Mouse (Mus musculus) 416B (cell line): ENCODE results near the gene Stra6l.

ENCODE experiments used
- DNase-seq: peaks from one replicate; pipeline ENCODE4 v3.0.0; 2011; ENCODE audit warnings: low read depth

Stra6l gene

DNA sequence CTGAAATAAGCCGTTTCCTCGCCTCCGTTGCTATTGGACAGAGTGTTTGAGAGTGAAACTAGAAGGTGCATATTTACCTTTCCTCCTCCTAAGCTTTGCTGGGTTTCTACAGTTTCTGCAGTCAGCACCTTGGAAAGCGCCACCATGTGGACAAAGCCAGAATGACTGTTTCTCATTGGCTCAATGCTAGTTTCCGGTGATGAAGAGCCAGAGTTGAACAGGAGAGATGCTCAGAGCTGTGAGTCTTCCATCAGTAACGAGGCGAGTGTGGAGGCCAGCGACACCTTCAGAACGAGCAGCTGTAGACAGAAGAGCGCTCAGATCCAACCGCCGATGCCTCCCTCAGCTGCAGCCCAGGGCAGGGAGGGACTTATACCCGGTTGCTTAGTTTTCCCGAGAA, 4.1 kb upstream of the Stra6l start:
- DNase-seq: peak; percentile 23

DNA sequence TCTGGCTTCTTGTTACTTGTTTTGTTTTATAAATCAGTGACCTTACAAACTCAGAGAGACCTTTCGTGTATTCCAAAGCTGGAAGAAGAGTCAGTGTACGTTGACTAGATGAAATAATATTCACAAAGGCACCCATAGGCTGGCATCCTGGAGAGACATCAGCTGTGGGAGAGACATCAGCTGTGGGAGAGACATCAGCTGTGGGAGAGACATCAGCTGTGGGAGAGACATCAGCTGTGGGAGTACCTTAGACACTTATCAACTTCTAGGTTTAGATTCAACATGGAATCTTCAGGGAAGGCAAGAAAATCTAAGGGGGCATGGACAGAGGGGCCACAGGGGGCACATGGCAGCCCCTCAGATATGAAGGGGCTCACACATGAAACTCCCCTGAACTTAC, 2.2 kb upstream of the Stra6l start:
- DNase-seq: no peak

DNA sequence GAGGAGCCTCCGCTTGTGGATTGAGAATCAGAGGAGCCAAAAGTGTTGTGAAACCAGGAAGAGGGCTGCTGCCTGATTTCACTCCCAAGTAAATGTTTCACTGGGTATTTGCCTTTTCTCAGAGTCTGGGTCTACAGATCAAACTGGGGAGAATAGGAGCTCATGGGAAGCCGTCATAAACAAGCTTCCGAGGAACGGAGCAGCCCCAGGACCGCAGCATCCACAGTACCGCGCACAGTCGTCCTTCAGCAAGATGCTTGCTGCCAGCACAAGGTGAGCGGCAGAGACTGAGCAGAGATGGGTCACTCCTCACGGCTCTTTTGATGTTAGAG, 327 bp downstream of the Stra6l start:
- DNase-seq: no peak

DNA sequence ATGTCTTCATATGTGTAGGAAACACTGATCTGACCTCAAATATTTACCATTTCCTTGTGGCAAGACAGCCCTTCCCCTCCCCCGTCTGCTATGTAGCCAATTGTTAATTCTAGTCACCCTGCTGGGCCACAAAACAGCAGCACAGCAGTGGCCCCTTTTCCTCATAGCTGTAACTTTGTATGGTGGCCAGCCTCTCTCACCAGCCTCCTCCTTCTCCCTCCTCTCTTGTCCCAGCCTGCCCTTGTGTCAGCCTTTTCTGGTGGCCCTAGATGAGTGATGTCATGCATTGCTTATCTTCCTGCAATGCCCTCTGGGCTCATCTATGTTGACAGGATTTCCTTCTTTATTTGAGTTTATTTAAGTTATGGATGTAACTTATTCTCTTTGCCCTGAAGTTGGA, 955 bp downstream of the Stra6l start:
- no peak for DNase-seq

DNA sequence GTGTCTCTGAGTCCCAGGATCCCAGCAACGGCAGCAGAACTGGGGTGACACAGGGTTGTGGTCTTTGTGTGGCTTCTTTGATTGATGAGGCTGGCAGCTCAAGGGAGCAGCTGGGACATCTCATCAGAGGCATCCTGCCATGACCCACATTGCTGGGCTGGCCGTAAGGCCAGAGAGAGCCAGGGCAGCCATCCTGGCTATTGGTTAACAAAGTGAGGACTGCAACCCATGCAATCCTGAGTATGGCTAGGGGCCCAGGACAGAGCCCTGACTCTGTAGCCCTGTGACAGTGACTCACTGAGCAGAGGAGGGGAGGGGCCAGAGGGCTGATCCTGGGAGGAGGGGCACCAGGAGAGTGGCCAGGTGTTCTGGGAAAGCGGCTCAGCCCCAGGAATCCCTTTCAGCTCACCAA, 3.2 kb downstream of the Stra6l start:
- DNase-seq: no peak

DNA sequence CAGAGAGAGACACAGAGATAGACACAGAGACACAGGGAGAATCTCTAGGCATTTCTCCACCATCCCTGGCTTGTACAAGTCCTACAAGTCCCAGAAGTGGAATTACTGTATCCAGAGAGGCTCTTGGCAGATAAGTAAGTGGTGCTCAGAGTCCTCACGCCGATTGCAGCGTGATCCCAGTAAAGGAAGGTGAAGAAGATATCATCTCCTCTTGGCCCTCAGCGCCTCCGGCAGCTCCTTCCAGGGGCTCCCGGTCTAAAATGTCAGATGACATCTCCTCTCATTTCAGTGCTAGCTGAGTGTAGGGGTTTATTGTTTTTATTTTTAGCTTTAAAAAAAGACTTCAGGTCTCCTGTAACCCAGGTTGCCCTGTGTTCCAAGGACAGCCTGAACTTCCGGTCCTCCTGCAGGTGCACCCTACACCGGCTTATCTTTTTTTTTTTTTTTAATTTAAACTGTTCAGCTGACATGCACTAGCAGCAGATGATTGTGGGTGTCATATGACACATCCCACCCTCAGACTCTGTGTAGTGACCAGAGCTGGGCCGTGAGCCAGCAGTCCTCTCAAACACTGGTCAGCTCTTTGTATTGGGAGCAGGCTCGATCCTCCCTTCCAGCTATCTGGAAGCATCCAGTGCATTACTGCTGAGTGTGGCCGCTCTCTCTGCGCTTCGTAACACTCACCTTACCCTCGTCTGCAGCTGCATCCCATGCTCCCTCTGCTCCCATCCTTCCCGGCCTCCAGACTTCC, 5.2 kb downstream of the Stra6l start:
- DNase-seq: no peak

DNA sequence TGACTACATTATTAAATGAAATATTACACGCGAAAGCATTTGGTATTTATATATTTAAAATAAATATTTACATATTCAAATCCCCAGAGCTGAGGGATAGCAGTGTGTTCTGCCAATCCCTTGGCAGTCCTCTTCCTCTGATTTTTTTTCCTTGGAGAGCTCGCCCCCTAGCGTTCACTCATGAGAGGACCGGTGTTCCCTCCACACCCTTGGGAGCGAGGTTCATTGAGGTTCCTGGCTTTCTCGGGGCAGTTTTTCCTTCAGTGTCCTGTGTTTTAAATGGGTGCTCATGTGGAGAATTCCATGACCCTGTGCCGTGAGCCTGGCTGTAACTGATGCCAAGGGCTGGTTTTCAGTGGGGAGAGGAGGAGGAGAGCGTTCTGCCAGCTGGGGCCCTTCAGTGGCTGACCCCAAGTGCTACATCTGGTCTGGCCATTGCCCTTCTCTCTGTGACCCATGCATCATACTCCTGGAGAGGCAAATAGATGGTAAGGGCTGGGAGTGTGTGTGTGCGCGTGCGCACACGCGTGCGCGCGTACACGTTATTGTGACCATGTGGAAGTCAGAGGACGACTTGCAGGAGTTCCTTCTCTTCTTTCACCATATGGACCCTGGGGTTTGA, 7.5 kb downstream of the Stra6l start:
- DNase-seq: peak; percentile 51

DNA sequence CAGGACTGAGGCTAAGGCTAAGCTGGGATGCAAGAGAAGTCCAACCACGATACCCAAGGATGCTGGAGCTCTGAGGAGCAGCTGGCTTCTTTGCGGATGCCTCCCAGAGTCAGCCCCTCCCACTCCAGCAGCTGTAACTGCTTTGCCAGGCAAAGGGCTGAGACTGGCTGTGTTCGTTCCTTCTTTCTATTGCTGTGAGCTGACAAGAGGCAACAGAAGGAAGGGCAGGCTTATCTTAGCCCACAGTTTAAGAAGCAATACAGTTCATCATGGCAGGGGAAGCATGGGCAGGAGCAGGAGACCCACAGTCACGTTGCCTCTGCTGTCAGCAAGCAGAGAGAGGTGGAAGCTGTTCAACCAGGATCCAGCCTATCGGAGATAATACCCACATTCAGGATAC, 12.7 kb downstream of the Stra6l start:
- no peak for DNase-seq

DNA sequence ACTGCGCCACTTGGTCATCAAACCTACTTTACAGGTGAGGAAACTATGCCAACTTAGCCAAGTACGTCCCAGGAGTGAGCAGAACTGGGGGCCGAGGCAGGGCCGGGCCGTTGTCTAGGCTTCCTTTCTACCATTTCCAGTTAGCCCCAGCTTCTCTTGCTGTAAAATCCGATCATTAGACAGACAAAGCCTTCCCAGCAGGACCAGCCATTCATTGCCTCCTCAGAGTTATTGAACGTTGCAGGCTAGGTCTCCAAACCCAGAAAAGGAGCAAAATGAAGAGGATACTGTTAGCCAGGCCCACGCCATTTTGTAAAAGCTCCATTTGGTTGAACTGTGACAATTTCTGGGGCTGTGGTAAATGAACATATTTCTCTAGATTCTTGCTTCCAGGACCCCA, 19.0 kb downstream of the Stra6l start:
- DNase-seq: no peak

DNA sequence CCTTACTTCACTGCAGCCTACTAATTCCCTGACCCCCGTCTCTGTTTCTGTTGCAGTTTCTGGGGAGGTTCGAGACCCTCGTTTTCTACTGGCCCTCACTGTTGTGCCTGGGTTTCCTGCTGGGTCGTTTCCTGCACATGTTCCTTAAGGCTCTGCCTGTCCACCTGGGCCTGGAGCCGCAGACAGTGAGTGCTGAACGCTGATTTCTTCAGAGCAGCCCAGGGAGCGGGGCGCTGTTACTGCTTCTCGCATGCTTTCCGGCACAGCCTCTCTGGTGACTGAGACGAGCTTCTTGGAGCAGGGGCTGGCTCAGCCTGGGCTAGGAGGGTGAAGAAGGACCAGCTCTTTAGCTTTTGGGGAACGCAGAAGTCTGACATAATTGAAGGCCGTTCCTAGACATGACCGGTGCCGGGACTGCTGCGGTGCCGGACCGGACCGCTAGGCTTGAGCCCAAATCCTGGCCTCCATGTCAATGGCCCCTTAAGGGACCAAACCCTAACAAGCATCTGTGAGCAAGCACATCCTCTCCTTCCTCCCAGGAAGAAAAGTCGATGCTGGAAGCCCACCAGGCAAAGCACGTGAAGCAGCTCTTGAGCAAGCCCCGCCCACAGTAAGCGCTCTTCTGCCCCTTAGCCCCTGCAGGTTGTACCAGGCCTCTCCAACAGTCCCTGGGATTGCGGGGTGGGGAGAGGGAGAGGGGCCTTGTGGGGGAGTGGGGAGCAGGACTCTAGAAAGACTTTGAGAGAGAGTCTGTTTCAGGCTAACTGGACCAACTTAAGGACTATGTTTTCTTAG, 20.8 kb downstream of the Stra6l start:
- DNase-seq: no peak

DNA sequence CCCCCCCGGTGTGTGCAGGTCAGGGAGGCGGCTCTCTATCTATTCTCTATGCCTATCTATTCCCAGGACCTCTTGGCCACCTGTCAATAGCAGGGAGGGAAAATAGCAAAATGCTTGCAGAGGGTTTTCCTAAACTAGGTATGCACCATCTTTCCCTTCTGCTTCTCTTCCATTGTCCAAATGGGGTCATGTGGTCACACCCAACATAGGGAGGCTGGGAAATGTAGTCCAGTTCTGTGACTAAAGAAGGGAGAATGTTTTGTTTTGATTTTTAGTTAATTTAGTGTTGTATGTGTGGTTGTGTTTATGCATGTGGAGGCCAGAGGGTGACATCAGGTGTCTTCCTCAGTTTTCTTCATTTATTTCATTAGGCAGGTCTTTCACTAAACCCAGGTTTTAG, 23.7 kb downstream of the Stra6l start:
- DNase-seq: no peak

DNA sequence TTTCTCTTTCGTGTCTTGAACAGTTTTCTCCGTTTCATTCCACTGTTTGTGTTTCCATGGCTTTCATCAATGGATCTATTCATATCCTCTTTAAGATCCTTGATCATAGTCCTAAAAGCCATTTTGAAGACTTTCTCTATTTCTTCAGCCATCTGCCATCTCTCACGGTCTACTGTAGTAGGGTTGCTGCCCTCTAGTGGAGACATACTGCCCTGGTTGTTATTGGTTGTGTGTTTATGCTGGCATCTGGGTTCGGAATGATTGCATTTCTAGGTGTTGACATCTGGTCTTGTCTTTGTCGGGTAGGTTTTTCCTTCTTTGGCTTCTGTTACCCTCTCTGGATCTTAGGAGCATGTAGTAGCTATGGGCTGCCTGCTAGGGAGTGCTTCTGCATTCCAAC, 30.5 kb downstream of the Stra6l start:
- DNase-seq: peak; percentile 53

DNA sequence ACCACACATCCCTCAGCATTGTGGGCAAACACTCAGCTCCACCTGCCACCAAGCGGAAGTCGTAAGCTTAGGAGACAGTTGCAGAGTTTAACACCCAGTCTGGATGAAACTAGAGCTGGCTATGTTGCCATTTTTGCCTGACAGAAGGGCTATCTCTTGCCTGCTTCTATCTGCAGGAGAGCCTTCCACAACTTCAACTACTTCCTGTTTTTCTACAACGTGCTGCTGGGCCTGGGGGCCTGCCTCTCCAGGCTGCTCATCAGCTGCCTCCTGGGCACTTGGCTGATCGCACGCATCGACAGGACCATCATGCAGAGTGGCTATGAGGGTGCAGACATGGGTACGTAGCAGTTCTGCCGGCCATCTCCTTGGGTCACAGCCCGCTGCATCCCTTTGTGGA, 34.1 kb downstream of the Stra6l start:
- DNase-seq: no peak

DNA sequence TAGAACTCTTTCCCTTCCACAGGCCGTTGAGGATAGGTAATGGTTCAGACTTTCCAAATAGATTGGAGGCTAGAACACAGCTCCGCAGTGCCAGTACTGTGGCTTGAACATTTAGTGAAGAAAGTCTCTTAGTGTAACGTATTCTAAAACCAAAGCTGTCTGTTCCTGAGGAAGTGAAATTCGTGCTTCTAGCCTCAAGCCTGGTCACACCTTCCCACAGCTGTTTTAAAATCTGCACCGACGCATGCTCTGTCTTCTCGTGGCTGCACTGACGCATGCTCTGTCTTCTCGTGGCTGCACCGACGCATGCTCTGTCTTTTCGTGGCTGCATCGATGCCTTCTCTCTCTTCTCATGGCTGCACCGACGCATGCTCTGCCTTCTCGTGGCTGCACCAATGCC, 34.8 kb downstream of the Stra6l start:
- DNase-seq: no peak

DNA sequence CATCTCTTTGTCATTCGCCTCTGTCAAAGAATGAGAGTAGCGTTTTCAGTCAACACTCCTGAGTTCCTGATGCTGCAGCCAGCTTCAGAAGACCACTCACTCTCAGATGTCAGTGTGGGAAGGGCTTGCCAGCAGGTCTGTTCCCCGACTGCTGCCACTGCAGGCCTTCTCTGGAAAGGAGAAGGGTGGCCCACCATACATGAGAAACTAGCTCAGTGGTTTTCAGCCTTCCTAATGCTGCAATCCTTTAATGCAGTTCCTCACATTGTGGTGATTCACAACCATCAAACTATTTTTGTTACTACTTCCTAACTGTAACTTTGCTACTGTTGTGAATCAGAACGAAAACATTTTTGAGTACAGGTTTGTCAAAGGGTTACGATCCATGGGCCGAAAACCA, 41.0 kb downstream of the Stra6l start:
- DNase-seq: peak; percentile 7

DNA sequence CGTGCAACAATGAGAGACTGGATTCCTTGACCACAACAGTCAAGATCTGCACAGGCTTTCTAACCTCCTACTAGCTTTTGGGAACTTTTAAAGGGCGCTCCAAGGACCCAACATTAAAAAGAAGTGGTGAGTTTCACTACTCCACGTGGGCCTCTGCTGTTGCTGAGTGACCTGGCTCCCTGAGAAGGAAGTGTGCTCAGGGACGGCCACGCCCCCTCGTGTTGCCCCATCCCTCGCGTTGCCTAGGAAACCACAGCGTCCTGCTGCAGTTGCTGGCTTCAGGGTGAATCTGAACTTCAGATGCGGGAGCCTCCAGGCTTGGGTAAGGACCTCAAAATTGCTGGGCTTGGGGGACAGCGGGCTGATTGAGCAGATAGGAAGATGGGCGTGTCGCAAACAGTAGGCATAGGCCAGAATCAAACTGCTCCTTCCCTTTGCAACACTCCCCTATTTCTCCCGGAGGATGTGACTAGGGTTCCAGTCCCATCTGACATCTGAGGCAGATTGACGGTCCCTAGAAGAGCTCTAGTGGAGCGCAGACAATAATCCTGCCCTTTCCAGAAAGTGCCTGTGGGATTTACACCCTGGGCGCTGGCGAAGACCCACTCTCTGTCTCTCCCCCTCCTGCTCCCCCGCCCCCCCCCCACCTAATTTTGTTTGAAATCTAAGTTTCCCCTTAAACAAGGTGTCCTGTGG, 41.8 kb downstream of the Stra6l start, which contains the start of gene Ccdc180:
Ccdc180 (plus strand) TSS at position 238 of the 696 bp plus-strand sequence.
- peak; percentile 77 for DNase-seq

DNA sequence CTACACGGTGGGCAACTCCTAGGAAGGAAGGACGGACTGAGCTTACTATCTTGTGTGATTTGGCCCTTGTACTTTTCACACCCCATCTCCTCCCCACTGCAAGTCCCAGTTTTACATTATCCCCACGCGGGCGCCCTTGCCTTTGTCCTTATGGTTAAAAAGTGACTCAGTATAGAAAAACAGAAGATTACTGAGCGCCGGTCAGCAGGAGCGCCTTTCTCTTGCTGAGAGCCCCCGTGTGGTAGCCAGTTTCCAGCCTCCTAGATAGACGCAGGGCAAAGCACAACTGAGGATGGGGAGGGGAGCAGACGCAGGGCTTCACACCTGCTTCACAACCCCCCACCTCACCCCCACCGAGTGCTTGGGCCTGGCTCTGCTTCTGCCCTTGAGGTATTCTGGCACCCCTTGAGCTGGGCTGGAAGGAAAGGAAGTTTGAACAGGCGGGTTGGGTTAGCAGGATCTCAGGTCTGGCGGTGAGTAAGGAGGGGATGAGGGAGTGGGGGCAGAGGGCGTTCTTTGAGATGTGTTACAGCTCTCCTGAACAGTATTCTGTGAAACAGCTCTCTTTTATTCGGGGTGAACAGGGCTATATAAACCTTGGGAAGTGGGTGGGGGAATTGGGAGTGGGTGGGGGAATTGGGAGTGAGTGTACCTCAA, 48.1 kb downstream of the Stra6l start:
- DNase-seq: no peak

DNA sequence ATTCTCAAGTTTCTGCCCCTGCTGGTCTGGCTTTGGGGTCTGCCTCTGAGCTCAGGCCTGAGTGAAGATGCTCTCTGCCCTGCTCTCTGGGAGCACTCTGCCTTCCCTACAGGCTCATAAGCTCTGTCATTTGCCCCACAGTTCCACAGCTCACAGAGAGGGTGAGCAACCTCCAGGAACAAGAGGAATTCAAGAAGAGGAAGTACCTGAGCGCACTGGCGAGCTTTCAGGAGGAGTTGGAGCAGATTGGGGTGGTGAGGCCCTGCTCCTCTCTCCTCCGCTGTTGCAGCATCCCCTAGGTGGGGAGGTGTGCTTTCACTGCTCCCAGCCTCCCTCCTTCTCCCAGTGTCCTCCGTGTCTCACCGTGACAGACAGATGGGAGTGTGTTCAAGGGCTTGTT, 49.9 kb downstream of the Stra6l start:
- no peak for DNase-seq

DNA sequence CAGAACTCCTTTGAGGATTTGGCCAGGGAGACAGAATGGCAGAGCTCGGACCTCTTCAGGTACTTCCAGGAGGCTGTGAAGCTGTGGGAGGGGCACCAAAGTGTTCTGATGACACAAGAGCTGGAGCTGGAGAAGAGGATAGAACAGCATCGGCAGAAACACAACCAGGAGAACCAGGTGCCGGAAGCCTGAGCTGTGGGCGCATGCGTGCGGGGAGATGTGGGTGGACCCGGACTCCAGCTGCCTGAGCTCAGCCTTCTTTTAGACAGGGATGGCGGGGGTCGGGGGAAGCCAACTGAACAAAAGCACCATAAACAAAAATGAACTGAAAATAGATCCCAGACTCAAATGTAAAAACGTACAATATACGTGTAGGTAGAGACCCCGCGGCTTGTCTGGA, 60.8 kb downstream of the Stra6l start:
- DNase-seq: no peak

DNA sequence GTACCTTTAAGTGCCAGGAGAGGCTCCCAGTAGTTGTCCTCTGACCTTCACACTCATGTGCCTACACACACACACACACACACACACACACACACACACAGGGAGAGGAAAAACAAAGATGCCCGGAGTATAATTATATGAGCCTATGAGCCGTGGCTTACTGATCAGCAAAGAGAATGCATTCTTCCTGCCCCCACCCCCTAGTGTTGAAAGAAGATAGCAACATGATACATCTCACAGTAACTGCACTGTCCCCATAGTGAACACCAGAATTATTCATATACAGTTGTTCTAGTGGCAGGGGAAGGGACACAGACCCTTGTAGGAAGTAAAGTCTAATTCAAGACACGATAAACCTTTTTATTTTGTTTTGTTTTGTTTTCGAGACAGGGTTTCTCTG, 61.5 kb downstream of the Stra6l start:
- DNase-seq: no peak

DNA sequence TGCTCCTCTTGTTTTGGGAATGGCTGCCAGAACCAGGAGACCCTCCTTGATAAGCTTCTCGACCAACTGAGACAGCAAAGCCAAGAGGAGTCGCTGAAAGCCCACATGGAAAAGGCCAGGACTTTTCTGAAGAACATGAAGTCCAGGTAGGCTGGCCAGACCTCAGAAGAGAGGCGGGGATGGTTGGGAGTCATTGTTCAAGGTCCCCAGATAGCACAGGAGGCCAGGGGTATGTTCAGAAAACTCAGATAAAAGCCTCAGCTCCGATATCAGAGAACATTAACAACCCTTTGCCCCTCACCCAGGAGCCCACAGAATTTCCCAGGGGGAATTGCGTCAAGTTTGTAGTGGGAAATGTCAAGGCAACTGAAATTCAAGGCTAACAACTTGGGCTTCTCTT, 62.8 kb downstream of the Stra6l start:
- DNase-seq: no peak

DNA sequence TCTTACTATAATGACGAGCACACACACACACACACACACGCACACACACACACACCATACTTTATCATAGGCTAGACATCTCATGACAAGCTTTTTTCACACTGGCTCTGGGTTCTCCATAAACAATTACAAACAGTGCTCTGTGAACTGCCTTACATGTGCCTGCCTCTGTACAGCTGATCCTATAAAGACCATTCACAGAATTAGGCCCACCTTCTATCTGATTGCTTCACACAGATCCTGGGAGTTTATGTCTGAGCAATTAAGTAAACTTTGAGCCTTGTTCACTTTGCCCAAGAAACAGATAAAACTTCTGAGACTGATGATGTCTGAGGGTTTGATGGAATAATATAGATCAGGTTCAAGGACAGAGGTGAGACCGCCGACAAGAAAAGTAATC, 63.4 kb downstream of the Stra6l start:
- no peak for DNase-seq
